Mouse (Mus musculus) MEL-GATA-1-ER (cell line): Measurements from ENCODE around the gene Dna2.
"Not testable (repeated sequence)": the region's sequence is repeated elsewhere in the genome, so short reads cannot be mapped to it uniquely, and the experiment has no call there.

ENCODE experiments used
- DNase-seq: peaks from one replicate; pipeline ENCODE4 v3.0.0-alpha.2; 2012; ENCODE audit warnings: low read depth; ENCODE audit errors: extremely low read depth

Dna2 gene

GRCm38 (mm10) chr10:62946738-62947471, at the start of gene Dna2:
TSS of gene Dna2 (plus strand) at chr10:62947026.
- peak; percentile 51 for DNase-seq

- DNase-seq = no peak
Measured at GRCm38 (mm10) chr10:62897437-62897836, 49.4 kb upstream of the Dna2 start.

GRCm38 (mm10) chr10:62898061-62898460, 48.8 kb upstream of the Dna2 start:
- no peak for DNase-seq

- DNase-seq = no peak
Measured at GRCm38 (mm10) chr10:62900144-62900543, 46.7 kb upstream of the Dna2 start.

GRCm38 (mm10) chr10:62901826-62902225, 45.0 kb upstream of the Dna2 start:
- no peak for DNase-seq

- no peak for DNase-seq
Measured at GRCm38 (mm10) chr10:62902829-62903228, 44.0 kb upstream of the Dna2 start.

GRCm38 (mm10) chr10:62906336-62906735, 40.5 kb upstream of the Dna2 start:
- DNase-seq = no peak

- DNase-seq = not testable (repeated sequence)
Measured at GRCm38 (mm10) chr10:62908896-62909295, 37.9 kb upstream of the Dna2 start, which contains the start of gene Tet1. TSS of gene Tet1 (minus strand) at chr10:62908996.

GRCm38 (mm10) chr10:62911120-62911519, 35.7 kb upstream of the Dna2 start:
- DNase-seq = no peak

GRCm38 (mm10) chr10:62918985-62919384, 27.8 kb upstream of the Dna2 start:
- DNase-seq = no peak

- DNase-seq = peak; percentile 62
Measured at GRCm38 (mm10) chr10:62919925-62920765, 26.7 kb upstream of the Dna2 start, which contains the start of gene Slc25a16. TSS of gene Slc25a16 (plus strand) at chr10:62920633.

- no peak for DNase-seq
Measured at GRCm38 (mm10) chr10:62920766-62921156, 26.1 kb upstream of the Dna2 start.

GRCm38 (mm10) chr10:62924096-62924635, 22.7 kb upstream of the Dna2 start:
- DNase-seq = no peak

GRCm38 (mm10) chr10:62932381-62932780, 14.4 kb upstream of the Dna2 start:
- DNase-seq = no peak

- DNase-seq = no peak
Measured at GRCm38 (mm10) chr10:62944975-62945580, 1.7 kb upstream of the Dna2 start.

- peak; percentile 32 for DNase-seq
Measured at GRCm38 (mm10) chr10:62948551-62948950, 1.7 kb downstream of the Dna2 start.

- no peak for DNase-seq
Measured at GRCm38 (mm10) chr10:62963956-62964355, 17.1 kb downstream of the Dna2 start.

- DNase-seq = no peak
Measured at GRCm38 (mm10) chr10:62965796-62966195, 19.0 kb downstream of the Dna2 start.

- no peak for DNase-seq
Measured at GRCm38 (mm10) chr10:62966291-62966690, 19.5 kb downstream of the Dna2 start.

- no peak for DNase-seq
Measured at GRCm38 (mm10) chr10:62971821-62972220, 25.0 kb downstream of the Dna2 start.

- no peak for DNase-seq
Measured at GRCm38 (mm10) chr10:62979667-62980038, 32.8 kb downstream of the Dna2 start.
